Mouse (Mus musculus) heart, adult 2 months (tissue): ENCODE data around the gene Sirt3. TPM values are rescaled to one million over a fixed set of nuclear protein-coding genes. Genes with fewer than 3 reads are reported as not detected.
A peak's percentile ranks its signal among the peaks of the same experiment; 100 is the strongest.

Experiments
- DNase-seq, 2 experiments: peaks; one replicate each; pipeline ENCODE4 v3.0.0; 2021
- H3K27ac ChIP-seq: fragments of 200-600 bp; 2 replicates; pipeline ENCODE4 v1.8.1; 2022
- H3K27me3 ChIP-seq: fragments of 200-500 bp; 2 replicates; pipeline ENCODE4 v1.6.1; 2012; ENCODE audit warnings: mild to moderate bottlenecking, low read length, inconsistent platforms, mixed read lengths; ENCODE audit not compliant: control insufficient read depth, insufficient read depth
- H3K36me3 ChIP-seq: fragments of 200-500 bp; 2 replicates; pipeline ENCODE4 v1.6.1; 2012; ENCODE audit warnings: low read length, inconsistent platforms; ENCODE audit not compliant: control insufficient read depth, insufficient read depth
- H3K4me1 ChIP-seq: fragments of 200-500 bp; 2 replicates; pipeline ENCODE4 v1.6.1; 2011; ENCODE audit warnings: low read length; ENCODE audit not compliant: control insufficient read depth, insufficient read depth
- H3K4me3 ChIP-seq: fragments of 200-600 bp; 2 replicates; pipeline ENCODE4 v1.8.1; 2022
- H3K79me2 ChIP-seq: fragments of 200-500 bp; replicated peaks from 2 replicates; pipeline ENCODE4 v1.6.1; 2012; ENCODE audit warnings: mild to moderate bottlenecking, inconsistent platforms, low read length, moderate library complexity, mixed read lengths; ENCODE audit not compliant: control insufficient read depth, insufficient read depth
- H3K9ac ChIP-seq: fragments of 200-500 bp; 2 replicates; pipeline ENCODE4 v1.6.1; 2012; ENCODE audit warnings: low read depth, mild to moderate bottlenecking, control low read depth, inconsistent platforms, low read length, mixed read lengths
- CTCF ChIP-seq: fragments of 200-600 bp; IDR thresholded peaks from 2 replicates; pipeline ENCODE4 v1.8.1; 2022; ENCODE audit warnings: antibody characterized with exemption, mild to moderate bottlenecking, moderate library complexity
- EP300 ChIP-seq: fragments of 200-500 bp; IDR thresholded peaks from 2 replicates; pipeline ENCODE4 v1.6.1; 2011; ENCODE audit warnings: low read depth, low read length, control low read depth; ENCODE audit not compliant: insufficient read depth
- POLR2A ChIP-seq: fragments of 200-500 bp; IDR thresholded peaks from 2 replicates; pipeline ENCODE4 v1.6.1; 2011; ENCODE audit warnings: mild to moderate bottlenecking, low read depth, low read length, control low read depth; ENCODE audit not compliant: insufficient read depth
- WGBS: fragments of 180-500 bp; shearing (Covaris S2); methylation state at CpG from one replicate; pipeline ENCODE4 v1.1.7; 2018; 5-methylcytosine and 5-hydroxymethylcytosine counted together
- intact Hi-C: fragments of 180-260 bp; cut with DNase I; formaldehyde crosslinking; loops from one replicate; pipeline ENCODE4 v1.15.1; 2025
- polyA plus RNA-seq: library from polyadenylated mRNA; depleted of rRNA; stranded (reverse); fragments of >200 nt; gene quantifications from 2 replicates; pipeline ENCODE4 v1.2.3, GENCODE M21; 2012
- total RNA-seq, 2 experiments: library from RNA; stranded (reverse); gene quantifications; 2 replicates each; pipeline ENCODE4 v1.2.3; 2021

Sirt3 gene
- total and polyA plus RNA-seq, 3 experiments = 53.1 to 86.9 (median 60.6) TPM

GRCm38 (mm10) chr7:140902036-140902875 is 20.1 kb upstream of the Sirt3 start:
- H3K27ac ChIP-seq = peak overlapping the region; percentile 3; the same call in 1 of the 2 replicates
- no peaks in the 10 kb centered on the region for H3K27me3 ChIP-seq
- TF ChIP-seq CTCF (no peak), POLR2A (no peak), EP300 (no peak)
- H3K79me2 ChIP-seq = no peaks in the 10 kb centered on the region
- intact Hi-C loops = no loop called here
- WGBS = 71% methylated on average over 15 of the region's 15 CpGs
- no peaks in the 10 kb centered on the region; the same call in 1 of the 2 replicates for H3K36me3 ChIP-seq
- no peaks in the 10 kb centered on the region; the same call in 1 of the 2 replicates for H3K4me1 ChIP-seq
- no peak overlapping the region for H3K9ac ChIP-seq
- DNase-seq = peak; percentile 31 to 42
- no peak overlapping the region for H3K4me3 ChIP-seq

- intact Hi-C loops = no loop called here
Observed at GRCm38 (mm10) chr7:140900220-140900619, 18.1 kb upstream of the Sirt3 start, which contains the start of gene Cox8b. TSS of gene Cox8b (minus strand) at chr7:140900446.

GRCm38 (mm10) chr7:140899121-140899520 is 17.0 kb upstream of the Sirt3 start:
- H3K4me3 ChIP-seq = peak overlapping the region; percentile 49
- no peak for TF ChIP-seq CTCF
- TF ChIP-seq EP300 = no peak
- no peak for TF ChIP-seq POLR2A
- peak overlapping the region; percentile 68; the same call in 1 of the 2 replicates for H3K9ac ChIP-seq
- H3K27me3 ChIP-seq = no peaks in the 10 kb centered on the region
- no peaks in the 10 kb centered on the region; the same call in 1 of the 2 replicates for H3K36me3 ChIP-seq
- DNase-seq = peak in 1 of 2 experiments; percentile 30
- H3K27ac ChIP-seq = peak overlapping the region; percentile 93
- no peaks in the 10 kb centered on the region; the same call in 1 of the 2 replicates for H3K4me1 ChIP-seq
- H3K79me2 ChIP-seq = no peaks in the 10 kb centered on the region
- WGBS = 45% methylated on average over 3 of the region's 3 CpGs
- intact Hi-C loops = no loop called here

More at GRCm38 (mm10) chr7:140900220-140900619, 18.1 kb upstream of the Sirt3 start, which contains the start of gene Cox8b:
- no peaks in the 10 kb centered on the region for H3K79me2 ChIP-seq
- H3K27ac ChIP-seq = peak within 1 kb of the TSS; percentile 93
- H3K36me3 ChIP-seq = no peaks in the 10 kb centered on the region; the same call in 1 of the 2 replicates
- H3K27me3 ChIP-seq = no peaks in the 10 kb centered on the region
- 38% methylated on average over 10 of the region's 10 CpGs for WGBS
- peak within 1 kb of the TSS; percentile 49 for H3K4me3 ChIP-seq
- TF ChIP-seq CTCF = no peak
- peak; percentile 88 for TF ChIP-seq POLR2A
- peak; percentile 72 for TF ChIP-seq EP300
- no peaks in the 10 kb centered on the region; the same call in 1 of the 2 replicates for H3K4me1 ChIP-seq
- peak; percentile 64 to 71 for DNase-seq
- H3K9ac ChIP-seq = peak within 1 kb of the TSS; percentile 68

- no peak overlapping the region for H3K27ac ChIP-seq
- DNase-seq = no peak
- WGBS = 85% methylated on average over 7 of the region's 7 CpGs
- no peaks in the 10 kb centered on the region for H3K27me3 ChIP-seq
- H3K36me3 ChIP-seq = no peaks in the 10 kb centered on the region; the same call in 1 of the 2 replicates
- H3K9ac ChIP-seq = no peak overlapping the region
- intact Hi-C loops = no loop called here
- TF ChIP-seq POLR2A = no peak
- no peak for TF ChIP-seq EP300
- TF ChIP-seq CTCF = no peak
- no peaks in the 10 kb centered on the region; the same call in 1 of the 2 replicates for H3K4me1 ChIP-seq
- H3K79me2 ChIP-seq = no peaks in the 10 kb centered on the region
- no peak overlapping the region for H3K4me3 ChIP-seq
Observed at GRCm38 (mm10) chr7:140897863-140898262, 15.8 kb upstream of the Sirt3 start.

GRCm38 (mm10) chr7:140894611-140895010 is 12.5 kb upstream of the Sirt3 start:
- no peaks in the 10 kb centered on the region; the same call in 1 of the 2 replicates for H3K36me3 ChIP-seq
- intact Hi-C loops = no loop called here

More at GRCm38 (mm10) chr7:140894611-140895010, 12.5 kb upstream of the Sirt3 start:
- Histone ChIP-seq H3K27ac (no peak overlapping the region), H3K9ac (no peak overlapping the region), H3K4me1 (no peaks in the 10 kb centered on the region; the same call in 1 of the 2 replicates), H3K27me3 (no peaks in the 10 kb centered on the region), H3K4me3 (no peak overlapping the region), H3K79me2 (no peaks in the 10 kb centered on the region)
- TF ChIP-seq EP300 (no peak), CTCF (no peak), POLR2A (no peak)
- DNase-seq = no peak
- WGBS = 90% methylated on average over 3 of the region's 3 CpGs
